Mouse (Mus musculus): ENCODE measurements at regions not wholly inside any gene's neighbourhood (a gene's known extent, or its start where the extent isn't known, plus 50 kb on each side); places are given as distances from the start of the nearest gene placed in this dataset.
"Not testable (repeated sequence)": the region's sequence is repeated elsewhere in the genome, so short reads cannot be mapped to it uniquely, and the experiment has no call there.

GRCm38 (mm10) chr4:21368234-21369021 lies 317.3 kb downstream of the Prdm13 start:
- Histone ChIP-seq H3K9ac (ENCODE audit: insufficient read depth, low read depth, low read length, poor library complexity, severe bottlenecking) (no peak overlapping the region), H3K4me3 (ENCODE audit: insufficient read depth in 1 of 2, low read depth in 1 of 2, low read length in 2 of 2, poor library complexity in 1 of 2, severe bottlenecking in 1 of 2) (no peak overlapping the region), H3K4me1 (ENCODE audit: control insufficient read depth in 2 of 2, insufficient read depth in 2 of 2, low read length in 2 of 2, poor library complexity in 1 of 2) (no peaks in the 10 kb centered on the region), H3K9me3 (ENCODE audit: control insufficient read depth, insufficient read depth, low read depth, low read length) (no peaks in the 10 kb centered on the region), H3K36me3 (ENCODE audit: control insufficient read depth, insufficient read depth, low read length, poor library complexity, severe bottlenecking) (no peaks in the 10 kb centered on the region), H3K27ac (ENCODE audit: insufficient read depth, low read depth, low read length, poor library complexity, severe bottlenecking) (no peak overlapping the region)
- DNase-seq (ENCODE audit: low read depth, low spot score) = peak; percentile 17
- peak; percentile 75 for TF ChIP-seq ZC3H11A (IDR thresholded peaks at IDR 0.05; ENCODE audit: borderline replicate concordance, low read depth, low read length)
- TF ChIP-seq MAFK (IDR thresholded peaks at IDR 0.05; ENCODE audit: insufficient read depth, low read depth, low read length) = no peak
- no peak for TF ChIP-seq CHD2 (IDR thresholded peaks at IDR 0.05; ENCODE audit: low read depth, low read length)
- in situ Hi-C loops (cut with MboI; ENCODE audit: low sequenced_read_pairs in 2 of 2, unreplicated experiment in 2 of 2) = loop anchor here (25.0 kb wide), 1 partner anchor 1256 kb away; no protein-coding TSS in a partner anchor

GRCm38 (mm10) chr4:21321769-21322168 lies 364.0 kb downstream of the Prdm13 start:
- Histone ChIP-seq H3K4me3 (ENCODE audit: insufficient read depth in 1 of 2, low read depth in 1 of 2, low read length in 2 of 2, poor library complexity in 1 of 2, severe bottlenecking in 1 of 2) (no peak overlapping the region), H3K9ac (ENCODE audit: insufficient read depth, low read depth, low read length, poor library complexity, severe bottlenecking) (no peak overlapping the region), H3K27ac (ENCODE audit: insufficient read depth, low read depth, low read length, poor library complexity, severe bottlenecking) (no peak overlapping the region), H3K36me3 (ENCODE audit: control insufficient read depth, insufficient read depth, low read length, poor library complexity, severe bottlenecking) (no peaks in the 10 kb centered on the region), H3K4me1 (ENCODE audit: control insufficient read depth in 2 of 2, insufficient read depth in 2 of 2, low read length in 2 of 2, poor library complexity in 1 of 2) (no peaks in the 10 kb centered on the region), H3K9me3 (ENCODE audit: control insufficient read depth, insufficient read depth, low read depth, low read length) (no peaks in the 10 kb centered on the region)
- no peak for DNase-seq (ENCODE audit: low read depth, low spot score)
- no peak for TF ChIP-seq CHD2 (IDR thresholded peaks at IDR 0.05; ENCODE audit: low read depth, low read length)
- TF ChIP-seq ZC3H11A (IDR thresholded peaks at IDR 0.05; ENCODE audit: borderline replicate concordance, low read depth, low read length) = no peak
- no peak for TF ChIP-seq ZNF384 (IDR thresholded peaks at IDR 0.05; ENCODE audit: low read depth, low read length)
- no peak for TF ChIP-seq HCFC1 (IDR thresholded peaks at IDR 0.05; ENCODE audit: borderline replicate concordance, insufficient read depth, low read length)
- no peak for TF ChIP-seq MAFK (IDR thresholded peaks at IDR 0.05; ENCODE audit: insufficient read depth, low read depth, low read length)
- in situ Hi-C loops (cut with MboI; ENCODE audit: low sequenced_read_pairs in 2 of 2, unreplicated experiment in 2 of 2) = no loop called here

DNA sequence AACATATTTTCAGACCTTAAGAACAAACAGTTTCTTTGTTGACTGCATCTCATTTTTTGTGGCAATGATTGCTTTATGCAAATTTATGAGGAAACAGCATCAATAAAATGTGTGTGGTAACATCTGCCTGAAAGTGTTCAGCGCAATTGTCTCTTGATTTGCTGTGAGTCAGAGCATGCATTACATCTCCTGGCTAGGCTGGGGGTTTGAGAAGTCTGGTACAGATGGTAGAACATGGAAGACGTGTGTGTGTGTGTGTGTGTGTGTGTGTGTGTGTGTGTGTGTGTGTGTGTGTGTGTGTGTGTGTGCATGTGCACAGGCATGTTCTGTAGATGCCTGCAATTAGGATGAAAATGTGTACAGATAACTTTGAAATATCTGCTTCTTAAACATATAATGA lies 376.5 kb downstream of the Prdm13 start:
- H3K9ac ChIP-seq (ENCODE audit: insufficient read depth, low read depth, low read length, poor library complexity, severe bottlenecking); H3K27ac ChIP-seq (ENCODE audit: insufficient read depth, low read depth, low read length, poor library complexity, severe bottlenecking); H3K36me3 ChIP-seq (ENCODE audit: control insufficient read depth, insufficient read depth, low read length, poor library complexity, severe bottlenecking); H3K4me3 ChIP-seq (ENCODE audit: insufficient read depth in 1 of 2, low read depth in 1 of 2, low read length in 2 of 2, poor library complexity in 1 of 2, severe bottlenecking in 1 of 2); H3K4me1 ChIP-seq (ENCODE audit: control insufficient read depth in 2 of 2, insufficient read depth in 2 of 2, low read length in 2 of 2, poor library complexity in 1 of 2); H3K9me3 ChIP-seq (ENCODE audit: control insufficient read depth, insufficient read depth, low read depth, low read length); DNase-seq (ENCODE audit: low read depth, low spot score); in situ Hi-C loops (cut with MboI; ENCODE audit: low sequenced_read_pairs in 2 of 2, unreplicated experiment in 2 of 2): not testable (repeated sequence)

GRCm38 (mm10) chr4:21307476-21308011 lies 378.2 kb downstream of the Prdm13 start:
- Histone ChIP-seq H3K9ac (ENCODE audit: insufficient read depth, low read depth, low read length, poor library complexity, severe bottlenecking) (no peak overlapping the region), H3K36me3 (ENCODE audit: control insufficient read depth, insufficient read depth, low read length, poor library complexity, severe bottlenecking) (no peaks in the 10 kb centered on the region), H3K4me3 (ENCODE audit: insufficient read depth in 1 of 2, low read depth in 1 of 2, low read length in 2 of 2, poor library complexity in 1 of 2, severe bottlenecking in 1 of 2) (no peak overlapping the region), H3K27ac (ENCODE audit: insufficient read depth, low read depth, low read length, poor library complexity, severe bottlenecking) (no peak overlapping the region), H3K4me1 (ENCODE audit: control insufficient read depth in 2 of 2, insufficient read depth in 2 of 2, low read length in 2 of 2, poor library complexity in 1 of 2) (no peaks in the 10 kb centered on the region), H3K9me3 (ENCODE audit: control insufficient read depth, insufficient read depth, low read depth, low read length) (no peaks in the 10 kb centered on the region)
- TF ChIP-seq ZNF384 (IDR thresholded peaks at IDR 0.05; ENCODE audit: low read depth, low read length) (no peak), HCFC1 (IDR thresholded peaks at IDR 0.05; ENCODE audit: borderline replicate concordance, insufficient read depth, low read length) (no peak), MAFK (IDR thresholded peaks at IDR 0.05; ENCODE audit: insufficient read depth, low read depth, low read length) (no peak), CHD2 (IDR thresholded peaks at IDR 0.05; ENCODE audit: low read depth, low read length) (no peak), ZC3H11A (IDR thresholded peaks at IDR 0.05; ENCODE audit: borderline replicate concordance, low read depth, low read length) (no peak)
- no peak for DNase-seq (ENCODE audit: low read depth, low spot score)
- in situ Hi-C loops (cut with MboI; ENCODE audit: low sequenced_read_pairs in 2 of 2, unreplicated experiment in 2 of 2) = no loop called here

DNA sequence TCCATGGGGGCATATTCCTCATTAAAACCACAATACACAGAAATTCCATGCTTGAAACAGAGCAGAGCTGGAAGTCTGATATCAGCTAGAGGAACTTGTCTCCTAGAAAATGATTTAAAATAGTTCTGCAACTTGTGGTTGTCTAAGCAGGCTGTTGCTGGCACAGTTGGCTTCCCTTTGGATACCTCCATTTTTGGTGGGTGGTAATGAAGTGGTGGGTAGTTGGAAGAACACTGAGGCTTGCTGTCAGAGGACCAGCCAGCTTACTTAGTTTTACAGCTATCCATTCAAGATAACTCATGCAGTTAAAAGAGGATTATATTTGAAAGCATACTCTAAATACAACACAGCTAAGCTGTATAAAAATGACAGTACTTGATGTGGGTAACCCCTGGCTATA lies 385.6 kb downstream of the Prdm13 start:
- in situ Hi-C loops (cut with MboI; ENCODE audit: low sequenced_read_pairs in 2 of 2, unreplicated experiment in 2 of 2) = no loop called here
- no peak overlapping the region for H3K9ac ChIP-seq (ENCODE audit: insufficient read depth, low read depth, low read length, poor library complexity, severe bottlenecking)
- TF ChIP-seq MAFK (IDR thresholded peaks at IDR 0.05; ENCODE audit: insufficient read depth, low read depth, low read length) = no peak
- TF ChIP-seq ZNF384 (IDR thresholded peaks at IDR 0.05; ENCODE audit: low read depth, low read length) = no peak
- TF ChIP-seq ZC3H11A (IDR thresholded peaks at IDR 0.05; ENCODE audit: borderline replicate concordance, low read depth, low read length) = no peak
- TF ChIP-seq CHD2 (IDR thresholded peaks at IDR 0.05; ENCODE audit: low read depth, low read length) = no peak
- TF ChIP-seq HCFC1 (IDR thresholded peaks at IDR 0.05; ENCODE audit: borderline replicate concordance, insufficient read depth, low read length) = no peak
- H3K9me3 ChIP-seq (ENCODE audit: control insufficient read depth, insufficient read depth, low read depth, low read length) = no peaks in the 10 kb centered on the region
- H3K4me3 ChIP-seq (ENCODE audit: insufficient read depth in 1 of 2, low read depth in 1 of 2, low read length in 2 of 2, poor library complexity in 1 of 2, severe bottlenecking in 1 of 2) = no peak overlapping the region
- no peak overlapping the region for H3K27ac ChIP-seq (ENCODE audit: insufficient read depth, low read depth, low read length, poor library complexity, severe bottlenecking)
- no peak for DNase-seq (ENCODE audit: low read depth, low spot score)
- H3K36me3 ChIP-seq (ENCODE audit: control insufficient read depth, insufficient read depth, low read length, poor library complexity, severe bottlenecking) = no peaks in the 10 kb centered on the region
- no peaks in the 10 kb centered on the region for H3K4me1 ChIP-seq (ENCODE audit: control insufficient read depth in 2 of 2, insufficient read depth in 2 of 2, low read length in 2 of 2, poor library complexity in 1 of 2)
